Mouse (Mus musculus) lung, embryonic 14.5 days (tissue): Measurements from ENCODE around the gene Hexb. TPM values are rescaled to one million over a fixed set of nuclear protein-coding genes. Genes with fewer than 3 reads are reported as not detected.
"Not testable (repeated sequence)": the region's sequence is repeated elsewhere in the genome, so short reads cannot be mapped to it uniquely, and the experiment has no call there.

Source experiments
- ATAC-seq: fragments of 200-750 bp; cut with Nextera tagmentation; 2 replicates; pipeline ENCODE4 v1.8.0; 2017; ENCODE audit warnings: mild to moderate bottlenecking, moderate TSS enrichment, moderate library complexity; ENCODE audit not compliant: insufficient read depth
- DNase-seq: peaks from one replicate; pipeline ENCODE4 v3.0.0-alpha.2; 2015
- H3K27ac ChIP-seq: fragments of 300-500 bp; sonication (generic); 2 replicates; pipeline ENCODE4 v1.5.1; 2014; ENCODE audit warnings: low read depth, mild to moderate bottlenecking, moderate library complexity
- H3K27me3 ChIP-seq: fragments of 300-500 bp; sonication (generic); 2 replicates; pipeline ENCODE4 v1.6.1; 2014; ENCODE audit warnings: low read length, control low read depth; ENCODE audit not compliant: insufficient read depth
- H3K36me3 ChIP-seq: fragments of 300-500 bp; sonication (generic); 2 replicates; pipeline ENCODE4 v1.6.1; 2014; ENCODE audit warnings: control low read depth; ENCODE audit not compliant: insufficient read depth
- H3K4me1 ChIP-seq: fragments of 300-500 bp; sonication (generic); 2 replicates; pipeline ENCODE4 v1.6.1; 2014; ENCODE audit warnings: antibody characterized with exemption, control low read depth; ENCODE audit not compliant: insufficient read depth
- H3K4me2 ChIP-seq: fragments of 300-500 bp; sonication (generic); 2 replicates; pipeline ENCODE4 v1.6.1; 2014; ENCODE audit warnings: mild to moderate bottlenecking
- H3K4me3 ChIP-seq: fragments of 300-500 bp; sonication (generic); 2 replicates; pipeline ENCODE4 v1.5.1; 2014; ENCODE audit warnings: low read depth, low read length
- H3K9ac ChIP-seq: fragments of 300-500 bp; sonication (generic); 2 replicates; pipeline ENCODE4 v1.6.1; 2014
- H3K9me3 ChIP-seq: fragments of 300-500 bp; sonication (generic); 2 replicates; pipeline ENCODE4 v1.6.1; 2016; ENCODE audit warnings: low read depth, low read length, control low read depth
- CTCF ChIP-seq: IDR thresholded peaks from 2 replicates; pipeline ENCODE4 v1.5.1; 2016; ENCODE audit warnings: antibody characterized with exemption, low read depth
- WGBS: fragments of 180-500 bp; shearing (Covaris S2); extraction: QIAGEN DNeasy Blood & Tissue Kit; methylation state at CpG from one replicate; pipeline ENCODE4 v1.1.7; 2014; 5-methylcytosine and 5-hydroxymethylcytosine counted together
- polyA plus RNA-seq: library from polyadenylated mRNA; unstranded; fragments of >200 nt; fragmentation: Nextera tagmentation; extraction: Ambion mirVana; gene quantifications from 2 replicates; pipeline ENCODE4 v1.2.1, GENCODE M21; 2014

Gene Hexb
- polyA plus RNA-seq, 1 experiment from 2014 or later = 22.9 TPM

- H3K4me3 ChIP-seq = peak within 1 kb of the TSS; percentile 89
- peak within 1 kb of the TSS; percentile 86 for H3K9ac ChIP-seq
- H3K4me2 ChIP-seq = peak within 1 kb of the TSS; percentile 78
- no peaks in the 10 kb centered on the region for H3K27me3 ChIP-seq
- no peak for TF ChIP-seq CTCF
- H3K4me1 ChIP-seq = 0 out of 2 replicates have a peak, but pooled peaks cover 3% of the 10 kb centered on the region
- under 1% methylated on average over 57 of the region's 57 CpGs for WGBS
- peaks cover 20% of the 10 kb centered on the region for H3K36me3 ChIP-seq
- H3K9me3 ChIP-seq = no peaks in the 10 kb centered on the region
- DNase-seq (peak; percentile 97), ATAC-seq (peak; percentile 98)
- peak within 1 kb of the TSS; percentile 70; the same call in 1 of the 2 replicates for H3K27ac ChIP-seq
Observed at GRCm38 (mm10) chr13:97137466-97138400, 60.4 kb downstream of the Hexb start, which contains the start of the genes Gfm2 and Nsa2. TSS of gene Gfm2 (plus strand) at chr13:97137937. TSS of gene Nsa2 (minus strand) at chr13:97137937.

GRCm38 (mm10) chr13:97130413-97130812, 67.7 kb downstream of the Hexb start:
- H3K4me2 ChIP-seq, H3K4me3 ChIP-seq, DNase-seq, H3K27me3 ChIP-seq, H3K9ac ChIP-seq, H3K9me3 ChIP-seq, H3K4me1 ChIP-seq, ATAC-seq, H3K27ac ChIP-seq: not testable (repeated sequence)
- H3K36me3 ChIP-seq = peaks cover 30% of the 10 kb centered on the region
- no CpG with 5 or more reads among the region's 2 CpGs for WGBS

GRCm38 (mm10) chr13:97129654-97130053, 68.5 kb downstream of the Hexb start:
- WGBS = 88% methylated on average over 2 of the region's 4 CpGs
- not testable (repeated sequence) for H3K4me2 ChIP-seq, H3K9ac ChIP-seq, DNase-seq, H3K4me1 ChIP-seq, ATAC-seq, H3K27me3 ChIP-seq, H3K4me3 ChIP-seq, H3K27ac ChIP-seq, H3K9me3 ChIP-seq
- peaks cover 25% of the 10 kb centered on the region for H3K36me3 ChIP-seq

Other genes with a start within 250 kb of the Hexb start
- not detected in 2 replicates for gene 1700029F12Rik, start 164.0 kb downstream of the Hexb start, polyA plus RNA-seq
- 2.9 and 3.7 TPM in 2 replicates for gene Fam169a, start 131.1 kb downstream of the Hexb start, polyA plus RNA-seq
- 3.1 and 4.6 TPM in 2 replicates for gene Gm6169, start 99.1 kb downstream of the Hexb start, polyA plus RNA-seq
- 28.2 and 29.2 TPM in 2 replicates for gene Gfm2, start 60.4 kb downstream of the Hexb start, polyA plus RNA-seq
- 71.5 and 72.8 TPM in 2 replicates for gene Nsa2, start 60.4 kb downstream of the Hexb start, polyA plus RNA-seq
- 14.0 and 14.1 TPM in 2 replicates for gene Enc1, start 42.7 kb upstream of the Hexb start, polyA plus RNA-seq